Mouse (Mus musculus): ENCODE measurements around the gene Olfr223.

- TF ChIP-seq POLR2A (IDR thresholded peaks at IDR 0.05; ENCODE audit: insufficient read length, low read depth) (no peak), CEBPB (IDR thresholded peaks at IDR 0.05; ENCODE audit: insufficient read depth, poor library complexity, severe bottlenecking) (no peak), MYOG (IDR thresholded peaks at IDR 0.05; ENCODE audit: control insufficient read depth in 1 of 3, insufficient read depth in 1 of 3, insufficient read length in 2 of 3, low read depth in 2 of 3) (no peak), REST (IDR thresholded peaks at IDR 0.05; ENCODE audit: insufficient read depth, insufficient read length) (no peak), POLR2AphosphoS2 (IDR thresholded peaks at IDR 0.05; ENCODE audit: insufficient read length, low read depth) (no peak), USF1 (IDR thresholded peaks at IDR 0.05; ENCODE audit: low read depth) (no peak), MYOD1 (IDR thresholded peaks at IDR 0.05; ENCODE audit: control insufficient read depth in 1 of 3, insufficient read length in 2 of 3, low read depth in 2 of 3) (no peak), MAX (IDR thresholded peaks at IDR 0.05; ENCODE audit: low read depth) (no peak), E2F4 (IDR thresholded peaks at IDR 0.05; ENCODE audit: insufficient read depth) (no peak), TCF12 (IDR thresholded peaks at IDR 0.05; ENCODE audit: insufficient read depth, poor library complexity, severe bottlenecking) (no peak), SRF (IDR thresholded peaks at IDR 0.05; ENCODE audit: control insufficient read depth, insufficient read length, low read depth) (no peak), TCF3 (IDR thresholded peaks at IDR 0.05; ENCODE audit: insufficient read length, low read depth) (no peak)
These were observed 42.2 kb upstream of the Olfr223 start for GRCm38 (mm10) chr11:59635251-59635795.
